In genomic region chr3:33905679-33906007, GRCm38 (mm10) we compare ENCODE assay signal across 12 mouse cellular contexts.
A peak's percentile ranks its signal among the peaks of the same experiment; 100 is the strongest.
DNase-seq lines count a peak whose midpoint lies in the region; ATAC-seq lines count a peak whose summit lies in the region.
"Had no signal": no experiment of that assay in that cellular context is flagged by ENCODE, and none has a peak within 500 bp of the region (broad histone marks: within the 10 kb centered on the region; RNA-seq: fewer than 3 reads in every experiment).

No protein-coding gene starts in this region.

- peak overlapping the region; percentile 3; the same call in 1 of the 2 replicates for H3K4me3 ChIP-seq in heart, embryonic 11.5 days (ENCODE audit: low read depth, low read length)
- H3K4me3 ChIP-seq in midbrain, embryonic 12.5 days: no peak overlapping the region
- H3K4me3 ChIP-seq in midbrain, embryonic 11.5 days (ENCODE audit: low read depth, low read length): no peak overlapping the region
- H3K4me3 ChIP-seq in limb, embryonic 10.5 days: 0 out of 2 replicates have a peak overlapping the region, but pooled peaks have one; percentile 13
- no peak overlapping the region for H3K4me3 ChIP-seq in stomach, embryonic 16.5 days (replicated peaks; ENCODE audit: low read length)

- peak overlapping the region; percentile 42 for H3K4me2 ChIP-seq in heart, embryonic 11.5 days
- 0 out of 2 replicates have a peak overlapping the region, but pooled peaks have one; percentile 6 for H3K4me2 ChIP-seq in midbrain, embryonic 12.5 days (replicated peaks)
- H3K4me2 ChIP-seq in midbrain, embryonic 11.5 days: no peak overlapping the region
- H3K4me2 ChIP-seq in stomach, embryonic 16.5 days (ENCODE audit: low read depth, low read length): no peak overlapping the region

- 56% methylated on average over 5 of the region's 5 CpGs for WGBS in heart, embryonic 11.5 days (ENCODE audit: insufficient replicate concordance)
- 44% methylated on average over 5 of the region's 5 CpGs for WGBS in midbrain, embryonic 12.5 days
- 67% methylated on average over 5 of the region's 5 CpGs for whole genome bisulfite sequencing in midbrain, embryonic 11.5 days
- WGBS in limb, embryonic 10.5 days: 36% methylated on average over 5 of the region's 5 CpGs
- WGBS in stomach, embryonic 16.5 days: 53% methylated on average over 5 of the region's 5 CpGs

- no peaks in the 10 kb centered on the region for H3K36me3 ChIP-seq in heart, embryonic 11.5 days (ENCODE audit: control insufficient read depth, insufficient read depth, low read length)
- H3K36me3 ChIP-seq in midbrain, embryonic 12.5 days: no peaks in the 10 kb centered on the region
- no peaks in the 10 kb centered on the region for H3K36me3 ChIP-seq in midbrain, embryonic 11.5 days (ENCODE audit: control insufficient read depth, insufficient read depth, low read length)
- no peaks in the 10 kb centered on the region for H3K36me3 ChIP-seq in limb, embryonic 10.5 days
- H3K36me3 ChIP-seq in stomach, embryonic 16.5 days (ENCODE audit: control insufficient read depth, insufficient read depth, low read length): no peaks in the 10 kb centered on the region

- H3K27ac ChIP-seq in heart, embryonic 11.5 days (ENCODE audit: low read depth, low read length): no peak overlapping the region
- no peak overlapping the region; the same call in 1 of the 2 replicates for H3K27ac ChIP-seq in midbrain, embryonic 12.5 days (replicated peaks)
- no peak overlapping the region for H3K27ac ChIP-seq in midbrain, embryonic 11.5 days (ENCODE audit: low read depth, low read length)
- peak overlapping the region; percentile 64 for H3K27ac ChIP-seq in limb, embryonic 10.5 days
- H3K27ac ChIP-seq in stomach, embryonic 16.5 days (ENCODE audit: low read length): peak overlapping the region; percentile 60
- H3K27ac ChIP-seq: layer of hippocampus, adult 2 months had no signal

- H3K27me3 ChIP-seq in heart, embryonic 11.5 days (ENCODE audit: control insufficient read depth, insufficient read depth, low read length): no peaks in the 10 kb centered on the region
- H3K27me3 ChIP-seq in midbrain, embryonic 12.5 days: peaks cover 15% of the 10 kb centered on the region; the same call in 1 of the 2 replicates
- H3K27me3 ChIP-seq in midbrain, embryonic 11.5 days (ENCODE audit: control insufficient read depth, insufficient read depth, low read length): no peaks in the 10 kb centered on the region
- H3K27me3 ChIP-seq in limb, embryonic 10.5 days (ENCODE audit: low read depth, poor library complexity, severe bottlenecking): no peaks in the 10 kb centered on the region
- no peaks in the 10 kb centered on the region for H3K27me3 ChIP-seq in stomach, embryonic 16.5 days (ENCODE audit: control insufficient read depth, insufficient read depth, low read length)

- H3K9me3 ChIP-seq in heart, embryonic 11.5 days (replicated peaks; ENCODE audit: control insufficient read depth, low read length): no peaks in the 10 kb centered on the region
- H3K9me3 ChIP-seq in midbrain, embryonic 12.5 days: no peaks in the 10 kb centered on the region
- H3K9me3 ChIP-seq in midbrain, embryonic 11.5 days (ENCODE audit: control insufficient read depth, low read length): no peaks in the 10 kb centered on the region
- H3K9me3 ChIP-seq in limb, embryonic 10.5 days (replicated peaks): no peaks in the 10 kb centered on the region
- no peaks in the 10 kb centered on the region for H3K9me3 ChIP-seq in stomach, embryonic 16.5 days (replicated peaks; ENCODE audit: control insufficient read depth, low read length)

- H3K4me1 ChIP-seq in heart, embryonic 11.5 days (ENCODE audit: control insufficient read depth, insufficient read depth, low read length): no peaks in the 10 kb centered on the region
- peaks cover 12% of the 10 kb centered on the region for H3K4me1 ChIP-seq in midbrain, embryonic 12.5 days
- H3K4me1 ChIP-seq in midbrain, embryonic 11.5 days (ENCODE audit: control insufficient read depth, insufficient read depth, low read length): no peaks in the 10 kb centered on the region
- peaks cover 58% of the 10 kb centered on the region for H3K4me1 ChIP-seq in limb, embryonic 10.5 days
- 0 out of 2 replicates have a peak, but pooled peaks cover 5% of the 10 kb centered on the region for H3K4me1 ChIP-seq in stomach, embryonic 16.5 days (ENCODE audit: control insufficient read depth, insufficient read depth, low read length)

- no peak for ATAC-seq in heart, embryonic 11.5 days (replicated peaks; ENCODE audit: insufficient number of reproducible peaks, low FRiP score, low TSS enrichment)
- ATAC-seq in midbrain, embryonic 12.5 days (ENCODE audit: low FRiP score, low read depth): 0 out of 2 replicates have a peak, but pooled peaks have one; percentile 39
- no peak for ATAC-seq in midbrain, embryonic 11.5 days (ENCODE audit: low FRiP score)
- no peak for ATAC-seq in stomach, embryonic 16.5 days (ENCODE audit: insufficient read depth, low FRiP score)

- intact Hi-C loops in heart, postnatal 10 days (cut with DNase I): no loop called here

- DNase-seq in heart, postnatal 10 days: no peak
- DNase-seq in midbrain, embryonic 11.5 days (ENCODE audit: low spot score, missing footprints): no peak
- no peak for DNase-seq in limb, embryonic 10.5 days (ENCODE audit: low spot score)
- DNase-seq in gastrocnemius, adult 18-20 months (ENCODE audit: low spot score): no peak
- no peak for DNase-seq in layer of hippocampus, postnatal 10 days (ENCODE audit: low spot score in 2 of 2)
- DNase-seq: cerebellum, adult 2 months; liver; lung, postnatal 14 days had no signal

- H3K9ac ChIP-seq in heart, embryonic 11.5 days (ENCODE audit: low read depth, low read length): no peak overlapping the region
- no peak overlapping the region for H3K9ac ChIP-seq in midbrain, embryonic 12.5 days (replicated peaks)
- no peak overlapping the region for H3K9ac ChIP-seq in midbrain, embryonic 11.5 days (ENCODE audit: low read length)
- H3K9ac ChIP-seq in stomach, embryonic 16.5 days (ENCODE audit: low read length): no peak overlapping the region

Comparison
In these comparisons a context has a peak if more than half of its experiments do, and no peak if none do; other contexts are left out.
1. H3K4me2 ChIP-seq: peak in heart, embryonic 11.5 days (single experiment) and midbrain, embryonic 12.5 days (single experiment); none in midbrain, embryonic 11.5 days (single experiment) and stomach, embryonic 16.5 days (single experiment).
2. H3K27ac ChIP-seq: peak in limb, embryonic 10.5 days (single experiment) and stomach, embryonic 16.5 days (single experiment); none in heart, embryonic 11.5 days (single experiment), midbrain, embryonic 12.5 days (single experiment) and midbrain, embryonic 11.5 days (single experiment).
3. H3K4me3 ChIP-seq: peak in heart, embryonic 11.5 days (single experiment) and limb, embryonic 10.5 days (single experiment); none in midbrain, embryonic 12.5 days (single experiment), midbrain, embryonic 11.5 days (single experiment) and stomach, embryonic 16.5 days (single experiment).